Mouse (Mus musculus): Measurements from ENCODE around the gene Prrc2a. TPM values are rescaled to one million over a fixed set of nuclear protein-coding genes. Genes with fewer than 3 reads are reported as not detected.

Prrc2a gene
- polyA plus RNA-seq, 1 experiment from 2014 or later, result 181 TPM

- Histone ChIP-seq H3K36me3 (no peaks in the 10 kb centered on the region), H3K9ac (no peak overlapping the region; the same call in 1 of the 2 replicates), H3K4me1 (replicated peaks) (peaks cover 23% of the 10 kb centered on the region), H3K4me3 (no peak overlapping the region), H3K27me3 (no peaks in the 10 kb centered on the region), H3K4me2 (no peak overlapping the region), H3K27ac (no peak overlapping the region), H3K9me3 (no peaks in the 10 kb centered on the region)
- 90% methylated on average over 7 of the region's 7 CpGs for WGBS
- no peak for ATAC-seq (ENCODE audit: low FRiP score)
Observed at GRCm38 (mm10) chr17:35167794-35168193, 3.1 kb upstream of the Prrc2a start.

GRCm38 (mm10) chr17:35166352-35167035, 1.8 kb upstream of the Prrc2a start:
- H3K9ac ChIP-seq, result peak overlapping the region; percentile 68
- H3K9me3 ChIP-seq, result no peaks in the 10 kb centered on the region
- H3K27ac ChIP-seq, result peak overlapping the region; percentile 98
- peak overlapping the region; percentile 65 for H3K4me2 ChIP-seq
- no peaks in the 10 kb centered on the region for H3K27me3 ChIP-seq
- H3K4me3 ChIP-seq, result peak overlapping the region; percentile 100
- no peak for ATAC-seq (ENCODE audit: low FRiP score)
- peaks cover 7% of the 10 kb centered on the region for H3K36me3 ChIP-seq
- peaks cover 36% of the 10 kb centered on the region for H3K4me1 ChIP-seq (replicated peaks)
- WGBS, result 68% methylated on average over 8 of the region's 8 CpGs

GRCm38 (mm10) chr17:35165451-35166155, 906 bp upstream of the Prrc2a start:
- WGBS, result 23% methylated on average over 12 of the region's 12 CpGs
- ATAC-seq (ENCODE audit: low FRiP score), result no peak; the same call in 1 of the 2 replicates

GRCm38 (mm10) chr17:35164218-35164567, 504 bp downstream of the Prrc2a start:
- no peak for ATAC-seq (ENCODE audit: low FRiP score)
- WGBS, result 0% methylated on average over 28 of the region's 28 CpGs
- Histone ChIP-seq H3K9ac (peak overlapping the region; percentile 100), H3K36me3 (peaks cover 30% of the 10 kb centered on the region), H3K4me1 (replicated peaks) (peaks cover 43% of the 10 kb centered on the region), H3K27me3 (no peaks in the 10 kb centered on the region), H3K4me3 (peak overlapping the region; percentile 100), H3K9me3 (no peaks in the 10 kb centered on the region), H3K4me2 (peak overlapping the region; percentile 86), H3K27ac (peak overlapping the region; percentile 98)

More at GRCm38 (mm10) chr17:35165451-35166155, 906 bp upstream of the Prrc2a start:
- Histone ChIP-seq H3K4me3 (peak overlapping the region; percentile 100), H3K27ac (peak overlapping the region; percentile 98), H3K27me3 (no peaks in the 10 kb centered on the region), H3K4me2 (peak overlapping the region; percentile 65), H3K9me3 (no peaks in the 10 kb centered on the region), H3K9ac (peak overlapping the region; percentile 68), H3K4me1 (replicated peaks) (peaks cover 43% of the 10 kb centered on the region), H3K36me3 (peaks cover 16% of the 10 kb centered on the region)

DNA sequence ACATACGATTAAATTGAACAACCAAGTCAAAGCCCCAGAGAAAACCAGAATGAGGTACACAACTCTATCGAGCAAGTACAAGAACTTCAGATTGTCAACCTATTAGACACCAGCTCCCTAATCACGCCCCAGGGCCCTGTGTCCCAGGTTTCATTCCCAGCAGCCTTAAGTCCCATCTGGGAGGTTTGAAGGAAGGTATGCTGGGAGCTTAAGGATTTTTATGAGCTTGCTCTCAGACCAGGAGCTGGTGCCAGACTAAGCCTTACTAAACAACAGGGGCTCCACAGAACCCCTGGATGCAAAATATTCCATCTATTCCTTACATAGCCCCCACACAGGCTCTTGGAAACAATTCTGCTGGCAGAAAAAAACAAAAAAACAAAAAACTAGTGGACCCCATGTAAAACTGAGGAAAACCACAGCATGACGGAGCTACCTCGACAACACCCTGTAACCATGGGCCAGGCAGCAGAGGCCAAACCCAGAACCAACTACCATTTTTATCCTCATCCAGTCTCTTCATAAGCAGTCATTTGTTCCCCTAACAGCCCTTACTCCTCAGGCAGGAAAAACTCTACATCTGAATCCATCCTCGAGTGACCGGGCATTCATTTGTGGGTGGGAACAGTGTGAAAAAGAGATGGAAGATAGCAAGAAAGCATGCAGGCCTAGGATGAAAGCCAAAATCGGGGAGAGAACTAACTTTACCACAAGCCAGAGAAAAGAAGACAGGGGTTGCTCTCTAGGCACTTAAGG, 1.2 kb downstream of the Prrc2a start:
- WGBS, result 19% methylated on average over 8 of the region's 8 CpGs
- peaks cover 37% of the 10 kb centered on the region for H3K36me3 ChIP-seq
- peak overlapping the region; percentile 86 for H3K4me2 ChIP-seq
- H3K9ac ChIP-seq, result peak overlapping the region; percentile 100
- no peaks in the 10 kb centered on the region for H3K27me3 ChIP-seq
- H3K9me3 ChIP-seq, result no peaks in the 10 kb centered on the region
- ATAC-seq (ENCODE audit: low FRiP score), result no peak
- peak overlapping the region; percentile 98 for H3K27ac ChIP-seq
- H3K4me3 ChIP-seq, result peak overlapping the region; percentile 100
- peaks cover 43% of the 10 kb centered on the region for H3K4me1 ChIP-seq (replicated peaks)

DNA sequence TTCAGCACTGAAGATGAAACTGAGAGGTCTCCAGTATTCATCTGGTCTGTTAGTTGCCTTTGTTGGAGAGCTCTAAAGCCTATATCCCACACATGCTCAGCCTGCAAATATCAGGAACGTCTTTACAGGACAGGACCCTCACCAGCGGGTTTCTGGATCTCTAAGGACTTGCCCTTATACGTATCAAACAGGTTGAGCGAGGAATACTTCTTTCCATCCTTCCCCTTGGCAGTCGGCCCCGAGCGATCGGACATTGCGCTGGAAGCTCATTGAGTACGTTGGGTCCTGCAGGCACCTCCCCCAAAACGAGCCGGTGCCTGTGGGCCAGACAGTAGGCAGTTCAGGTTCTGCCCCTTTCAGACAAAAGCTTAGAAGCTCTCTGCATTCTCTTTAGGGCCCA, 2.0 kb downstream of the Prrc2a start:
- Histone ChIP-seq H3K36me3 (peaks cover 44% of the 10 kb centered on the region), H3K9me3 (no peaks in the 10 kb centered on the region), H3K27ac (0 out of 2 replicates have a peak overlapping the region, but pooled peaks have one; percentile 46), H3K4me2 (peak overlapping the region; percentile 86), H3K4me3 (peak overlapping the region; percentile 100), H3K9ac (peak overlapping the region; percentile 100), H3K27me3 (no peaks in the 10 kb centered on the region), H3K4me1 (replicated peaks) (peaks cover 43% of the 10 kb centered on the region)
- 61% methylated on average over 12 of the region's 12 CpGs for WGBS
- no peak for ATAC-seq (ENCODE audit: low FRiP score)

- 80% methylated on average over 14 of the region's 14 CpGs for WGBS
- Histone ChIP-seq H3K4me3 (peak overlapping the region; percentile 100), H3K27me3 (no peaks in the 10 kb centered on the region), H3K36me3 (peaks cover 51% of the 10 kb centered on the region), H3K9me3 (no peaks in the 10 kb centered on the region), H3K4me2 (peak overlapping the region; percentile 86), H3K9ac (peak overlapping the region; percentile 100), H3K27ac (no peak overlapping the region; the same call in 1 of the 2 replicates), H3K4me1 (replicated peaks) (peaks cover 43% of the 10 kb centered on the region)
- ATAC-seq (ENCODE audit: low FRiP score), result no peak
Observed at GRCm38 (mm10) chr17:35162121-35162520, 2.6 kb downstream of the Prrc2a start.

- no peaks in the 10 kb centered on the region for H3K9me3 ChIP-seq
- no peak overlapping the region for H3K4me2 ChIP-seq
- H3K27ac ChIP-seq, result no peak overlapping the region
- no peak overlapping the region for H3K4me3 ChIP-seq
- peaks cover 58% of the 10 kb centered on the region for H3K36me3 ChIP-seq
- WGBS, result 86% methylated on average over 11 of the region's 11 CpGs
- H3K9ac ChIP-seq, result peak overlapping the region; percentile 100; the same call in 1 of the 2 replicates
- no peaks in the 10 kb centered on the region for H3K27me3 ChIP-seq
- ATAC-seq (ENCODE audit: low FRiP score), result no peak
- H3K4me1 ChIP-seq (replicated peaks), result peaks cover 37% of the 10 kb centered on the region
Observed at GRCm38 (mm10) chr17:35161421-35161820, 3.3 kb downstream of the Prrc2a start.

GRCm38 (mm10) chr17:35159638-35160037, 5.1 kb downstream of the Prrc2a start:
- peaks cover 75% of the 10 kb centered on the region for H3K36me3 ChIP-seq
- H3K4me3 ChIP-seq, result no peak overlapping the region
- no peak overlapping the region for H3K9ac ChIP-seq
- no peak for ATAC-seq (ENCODE audit: low FRiP score)
- no peaks in the 10 kb centered on the region for H3K27me3 ChIP-seq
- no peak overlapping the region for H3K4me2 ChIP-seq
- 85% methylated on average over 7 of the region's 7 CpGs for WGBS
- no peak overlapping the region for H3K27ac ChIP-seq
- H3K4me1 ChIP-seq (replicated peaks), result peaks cover 29% of the 10 kb centered on the region
- H3K9me3 ChIP-seq, result no peaks in the 10 kb centered on the region

GRCm38 (mm10) chr17:35158850-35159593, 5.7 kb downstream of the Prrc2a start:
- Histone ChIP-seq H3K9me3 (no peaks in the 10 kb centered on the region), H3K4me3 (no peak overlapping the region), H3K9ac (no peak overlapping the region), H3K36me3 (peaks cover 82% of the 10 kb centered on the region), H3K27ac (no peak overlapping the region), H3K4me2 (no peak overlapping the region), H3K4me1 (replicated peaks) (peaks cover 29% of the 10 kb centered on the region), H3K27me3 (no peaks in the 10 kb centered on the region)
- 94% methylated on average over 16 of the region's 16 CpGs for WGBS
- ATAC-seq (ENCODE audit: low FRiP score), result no peak

- no peak overlapping the region for H3K4me3 ChIP-seq
- no peak overlapping the region for H3K9ac ChIP-seq
- H3K36me3 ChIP-seq, result peaks cover 95% of the 10 kb centered on the region
- no peaks in the 10 kb centered on the region for H3K27me3 ChIP-seq
- H3K4me2 ChIP-seq, result no peak overlapping the region
- no peak for ATAC-seq (ENCODE audit: low FRiP score)
- no peak overlapping the region for H3K27ac ChIP-seq
- peaks cover 19% of the 10 kb centered on the region for H3K4me1 ChIP-seq (replicated peaks)
- 92% methylated on average over 8 of the region's 8 CpGs for WGBS
- no peaks in the 10 kb centered on the region for H3K9me3 ChIP-seq
Observed at GRCm38 (mm10) chr17:35157661-35158175, 7.0 kb downstream of the Prrc2a start.
